Mouse (Mus musculus) stomach, postnatal 0 days (tissue): ENCODE data around the gene Uck2.

ENCODE experiments used
- CTCF ChIP-seq: IDR thresholded peaks from 2 replicates; pipeline ENCODE4 v1.5.1; 2016; ENCODE audit warnings: antibody characterized with exemption, low read depth, mild to moderate bottlenecking, moderate library complexity
- EP300 ChIP-seq: optimal IDR thresholded peaks from 2 replicates; pipeline ENCODE3; 2016; ENCODE audit warnings: antibody characterized with exemption

- no peak for TF ChIP-seq CTCF
- no peak for TF ChIP-seq EP300
Measured at GRCm38 (mm10) chr1:167280061-167280460, 5.1 kb downstream of the Uck2 start.
